Mouse (Mus musculus) heart, embryonic 16.5 days (tissue): ENCODE results near the gene Sufu. TPM values are rescaled to one million over a fixed set of nuclear protein-coding genes. Genes with fewer than 3 reads are reported as not detected.

Experiments used
- ATAC-seq: fragments of 200-750 bp; cut with Nextera tagmentation; replicated peaks from 2 replicates; pipeline ENCODE4 v1.8.0; 2017; ENCODE audit warnings: moderate number of reproducible peaks; ENCODE audit not compliant: insufficient read depth, low FRiP score; ENCODE audit errors: extremely low read depth
- H3K27ac ChIP-seq: fragments of 300-500 bp; sonication (generic); 2 replicates; pipeline ENCODE4 v1.5.1; 2014; ENCODE audit warnings: mild to moderate bottlenecking, low read length, control low read depth, moderate library complexity
- H3K27me3 ChIP-seq: fragments of 300-500 bp; sonication (generic); 2 replicates; pipeline ENCODE4 v1.6.1; 2014; ENCODE audit warnings: low read length, mixed read lengths; ENCODE audit not compliant: control insufficient read depth, insufficient read depth
- H3K36me3 ChIP-seq: fragments of 300-500 bp; sonication (generic); 2 replicates; pipeline ENCODE4 v1.6.1; 2014; ENCODE audit not compliant: control insufficient read depth, insufficient read depth
- H3K4me1 ChIP-seq: fragments of 300-500 bp; sonication (generic); 2 replicates; pipeline ENCODE4 v1.6.1; 2014; ENCODE audit warnings: low read length, mixed read lengths; ENCODE audit not compliant: control insufficient read depth, insufficient read depth
- H3K4me2 ChIP-seq: fragments of 300-500 bp; sonication (generic); 2 replicates; pipeline ENCODE4 v1.6.1; 2014; ENCODE audit warnings: low read depth, mild to moderate bottlenecking, control low read depth, low read length
- H3K4me3 ChIP-seq: fragments of 300-500 bp; sonication (generic); 2 replicates; pipeline ENCODE4 v1.5.1; 2014; ENCODE audit warnings: mild to moderate bottlenecking, control low read depth, low read length
- H3K9ac ChIP-seq: fragments of 300-500 bp; sonication (generic); 2 replicates; pipeline ENCODE4 v1.6.1; 2014; ENCODE audit warnings: low read length, control low read depth
- H3K9me3 ChIP-seq: fragments of 300-500 bp; sonication (generic); replicated peaks from 2 replicates; pipeline ENCODE4 v1.6.1; 2016; ENCODE audit warnings: low read length; ENCODE audit not compliant: control insufficient read depth
- WGBS: fragments of 180-500 bp; shearing (Covaris S2); extraction: QIAGEN DNeasy Blood & Tissue Kit; methylation state at CpG from one replicate; pipeline ENCODE4 v1.1.7; 2014; 5-methylcytosine and 5-hydroxymethylcytosine counted together
- polyA plus RNA-seq: library from polyadenylated mRNA; unstranded; fragments of >200 nt; fragmentation: Nextera tagmentation; extraction: Ambion mirVana; gene quantifications from 2 replicates; pipeline ENCODE4 v1.2.1, GENCODE M21; 2015

Gene Sufu
- polyA plus RNA-seq, 1 experiment from 2014 or later, result 17.6 TPM

DNA sequence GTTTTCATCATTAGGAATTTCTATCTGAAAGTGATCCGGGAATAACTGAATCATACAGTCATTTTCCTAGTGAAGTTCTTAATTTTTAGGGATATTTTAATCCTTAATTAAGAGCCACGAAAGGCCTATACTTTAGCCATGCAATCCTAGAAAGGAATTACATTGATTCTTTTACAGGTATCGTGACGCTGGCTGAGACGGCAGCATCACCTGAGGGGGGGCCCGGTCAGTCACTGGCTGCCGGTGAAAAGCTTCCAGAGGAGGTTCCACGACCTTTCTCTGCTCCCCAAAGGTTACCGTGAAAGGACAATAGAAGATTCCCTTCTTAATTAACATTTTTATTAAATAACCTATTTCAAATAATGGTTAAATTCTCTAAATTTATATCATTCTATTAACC, 140.7 kb downstream of the Sufu start:
- H3K9ac ChIP-seq, result no peak overlapping the region
- WGBS, result 93% methylated on average over 9 of the region's 9 CpGs
- no peak overlapping the region for H3K27ac ChIP-seq

DNA sequence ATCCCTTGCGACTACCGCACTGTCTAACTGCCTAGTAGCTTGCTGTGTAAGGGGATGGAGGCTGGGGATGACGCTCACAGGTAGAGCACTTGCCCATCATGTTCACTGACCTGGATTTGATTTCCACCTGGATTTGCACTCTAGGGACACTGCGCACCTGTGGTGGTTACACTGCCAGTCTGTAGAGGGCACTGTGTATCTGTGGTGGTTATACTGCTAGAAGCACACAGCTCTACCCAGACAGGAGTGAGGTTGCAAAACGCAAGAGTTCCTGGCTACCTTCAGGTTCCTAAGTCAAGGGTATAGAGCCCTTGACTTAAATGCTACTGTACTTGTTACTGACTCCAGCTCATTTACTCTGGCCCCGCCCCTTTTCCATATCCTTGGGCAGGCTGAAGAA, 141.5 kb downstream of the Sufu start:
- H3K36me3 ChIP-seq, result peaks cover 14% of the 10 kb centered on the region
- no peak overlapping the region for H3K9ac ChIP-seq
- no peak overlapping the region for H3K4me3 ChIP-seq
- no peak overlapping the region for H3K27ac ChIP-seq
- H3K27me3 ChIP-seq, result no peaks in the 10 kb centered on the region
- ATAC-seq, result no peak
- WGBS, result 89% methylated on average over 6 of the region's 6 CpGs
- H3K9me3 ChIP-seq, result 0 out of 2 replicates have a peak, but pooled peaks cover 4% of the 10 kb centered on the region
- no peak overlapping the region for H3K4me2 ChIP-seq
- peaks cover under 1% of the 10 kb centered on the region for H3K4me1 ChIP-seq

More for the DNA sequence above, 140.7 kb downstream of the Sufu start:
- 0 out of 2 replicates have a peak, but pooled peaks cover 4% of the 10 kb centered on the region for H3K9me3 ChIP-seq
- H3K4me3 ChIP-seq, result no peak overlapping the region
- H3K4me2 ChIP-seq, result no peak overlapping the region
- peaks cover 9% of the 10 kb centered on the region for H3K4me1 ChIP-seq
- H3K36me3 ChIP-seq, result peaks cover 10% of the 10 kb centered on the region
- H3K27me3 ChIP-seq, result no peaks in the 10 kb centered on the region
- ATAC-seq, result no peak

Other genes starting within 250 kb of the Sufu start
- 0.33 and 0.39 TPM in 2 replicates for gene Pitx3, start 248.6 kb upstream of the Sufu start, polyA plus RNA-seq
- 36.1 and 42.7 TPM in 2 replicates for gene Gbf1, start 244.4 kb upstream of the Sufu start, polyA plus RNA-seq
- 13.3 and 14.1 TPM in 2 replicates for gene Nfkb2, start 92.6 kb upstream of the Sufu start, polyA plus RNA-seq
- gene Psd, start 69.7 kb upstream of the Sufu start, polyA plus RNA-seq, result 4.1 and 5.1 TPM in 2 replicates
- 11.0 and 12.8 TPM in 2 replicates for gene Fbxl15, start 68.7 kb upstream of the Sufu start, polyA plus RNA-seq
- gene Cuedc2, start 58.2 kb upstream of the Sufu start, polyA plus RNA-seq, result 142 and 150 TPM in 2 replicates
- gene Mfsd13a, start 55.8 kb upstream of the Sufu start, polyA plus RNA-seq, result 6.0 TPM in 2 replicates
- 1.1 and 1.2 TPM in 2 replicates for gene 2310034G01Rik, start 46.6 kb upstream of the Sufu start, polyA plus RNA-seq
- 126 and 130 TPM in 2 replicates for gene Actr1a, start 1.1 kb upstream of the Sufu start, polyA plus RNA-seq
- 17.0 and 19.4 TPM in 2 replicates for gene Trim8, start 104.8 kb downstream of the Sufu start, polyA plus RNA-seq
- 95.6 and 101 TPM in 2 replicates for gene Arl3, start 176.3 kb downstream of the Sufu start, polyA plus RNA-seq
- 10.0 and 11.4 TPM in 2 replicates for gene Sfxn2, start 176.5 kb downstream of the Sufu start, polyA plus RNA-seq
- 60.5 and 63.3 TPM in 2 replicates for gene Wbp1l, start 202.2 kb downstream of the Sufu start, polyA plus RNA-seq